Mouse (Mus musculus): ENCODE data around the gene Sh2b2.

The Sh2b2 gene

DNA sequence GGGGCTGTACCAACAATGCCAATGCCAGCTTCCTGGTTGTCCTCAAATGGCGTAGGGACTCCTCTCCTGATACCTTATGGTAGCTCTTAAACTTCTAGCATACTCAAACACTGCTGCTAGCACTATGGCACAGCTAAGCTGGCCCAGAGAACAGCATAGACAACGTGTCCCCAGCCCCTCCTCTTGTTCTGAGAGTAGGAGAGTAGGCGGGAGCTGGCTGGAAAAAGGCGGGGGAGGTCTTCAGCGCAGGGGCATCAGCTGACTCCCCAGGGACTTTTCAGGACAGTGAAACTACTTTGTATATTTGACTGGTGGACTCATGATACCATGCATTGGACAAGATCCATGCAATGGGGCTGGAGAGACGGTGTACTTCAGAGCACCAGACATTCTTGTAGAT, 64.3 kb downstream of the Sh2b2 start:
- DNase-seq (ENCODE audit: low read depth, low spot score), result no peak

DNA sequence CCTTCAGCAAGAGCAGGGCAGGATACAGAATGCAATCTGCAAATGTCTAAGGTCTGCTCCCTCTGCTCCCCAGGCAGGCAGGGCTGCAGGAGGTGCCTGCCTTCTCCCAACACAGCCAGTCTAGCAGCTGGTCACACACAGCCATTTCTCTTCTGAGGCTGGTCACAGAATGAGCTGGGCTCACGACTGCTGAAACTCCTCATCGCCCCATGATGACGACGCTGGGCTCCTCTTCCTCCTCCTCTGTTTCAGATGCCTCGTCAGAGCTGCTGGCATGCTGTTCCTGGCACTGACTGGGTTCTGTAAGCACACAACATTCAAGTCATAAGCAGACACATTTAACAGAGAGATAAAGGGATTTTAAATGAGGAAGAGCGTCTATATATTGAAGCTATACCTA, 65.2 kb downstream of the Sh2b2 start:
- DNase-seq (ENCODE audit: low read depth, low spot score), result no peak

DNA sequence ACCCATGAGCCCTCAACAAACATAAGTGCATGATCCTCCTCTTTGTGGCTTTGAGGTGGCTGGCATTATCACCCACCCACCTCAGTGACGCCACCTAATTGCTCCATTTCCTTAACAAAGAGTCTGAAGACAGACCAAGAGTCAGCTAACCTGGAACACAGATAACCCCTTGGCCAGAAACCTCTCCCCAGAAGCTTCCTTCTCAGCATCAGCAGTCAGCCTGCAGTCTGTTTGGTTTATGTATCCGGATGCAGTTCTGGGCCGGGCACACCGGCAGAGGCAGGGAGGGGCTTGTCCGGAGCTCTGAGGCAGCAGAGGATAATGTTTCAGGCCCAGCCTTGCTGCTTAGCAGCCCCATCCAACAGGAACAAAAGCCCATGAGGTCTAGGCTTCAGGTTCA, 66.8 kb downstream of the Sh2b2 start:
- no peak for DNase-seq (ENCODE audit: low read depth, low spot score)

DNA sequence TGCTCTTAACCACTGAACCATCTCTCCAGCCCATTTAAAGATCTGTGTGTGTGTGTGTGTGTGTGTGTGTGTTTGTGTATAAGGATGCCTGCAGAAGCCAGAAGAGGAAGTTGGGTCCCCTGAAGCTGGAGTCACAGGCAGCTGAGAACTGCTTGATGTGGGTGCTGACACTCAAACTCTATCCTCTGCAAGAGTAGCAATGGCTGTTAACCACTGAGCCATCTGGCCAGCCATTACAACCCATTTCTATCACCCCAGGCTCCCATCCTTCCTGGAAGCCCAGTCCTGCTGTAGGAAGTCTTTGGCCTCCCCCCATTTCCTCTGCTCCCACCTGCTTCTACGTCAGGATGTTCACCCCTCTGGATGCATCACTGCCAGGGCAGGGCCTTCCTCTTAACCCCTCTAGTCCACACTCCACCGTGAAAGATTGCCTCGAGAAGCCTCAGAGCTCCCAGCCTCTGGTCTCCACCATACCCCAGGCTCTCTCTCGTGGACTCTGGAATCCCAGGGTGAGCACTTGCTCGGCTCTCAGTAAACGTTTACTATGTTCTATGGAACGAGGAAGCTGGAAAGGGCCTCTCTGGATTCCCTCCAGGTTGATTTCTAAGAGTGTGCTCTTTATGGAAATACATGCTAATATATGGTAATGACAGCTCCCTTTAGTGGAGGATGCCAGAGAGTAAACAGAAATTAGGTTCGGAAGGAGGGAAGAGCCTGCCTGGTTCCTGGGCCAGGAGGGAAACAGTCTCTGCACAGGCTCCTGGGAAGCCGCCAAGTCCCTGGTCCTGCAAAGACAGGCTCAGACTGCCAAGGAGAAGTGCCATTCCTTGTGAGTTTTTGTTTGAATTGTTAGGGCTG, 72.5 kb downstream of the Sh2b2 start:
- DNase-seq (ENCODE audit: low read depth, low spot score), result no peak

DNA sequence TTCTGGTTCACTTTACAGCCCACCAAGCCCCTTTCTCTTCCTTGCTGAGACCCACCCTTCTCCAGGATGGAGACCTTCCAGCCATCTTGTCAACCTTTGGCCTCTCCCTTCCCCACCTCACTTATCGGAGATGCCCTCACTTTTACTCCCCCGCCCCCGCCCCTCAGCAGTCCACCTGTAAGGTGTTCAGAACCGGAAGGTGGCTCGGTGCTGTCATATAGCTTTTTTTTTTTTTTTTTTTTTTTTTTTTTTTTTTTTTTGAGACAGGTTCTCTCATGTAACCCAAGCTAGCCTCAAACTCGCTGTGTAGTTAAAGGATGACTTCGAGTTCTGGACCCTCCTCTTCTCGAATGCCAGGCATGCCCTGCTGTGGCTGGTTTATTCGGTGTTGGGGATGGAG, 73.4 kb downstream of the Sh2b2 start:
- DNase-seq (ENCODE audit: low read depth, low spot score), result no peak

DNA sequence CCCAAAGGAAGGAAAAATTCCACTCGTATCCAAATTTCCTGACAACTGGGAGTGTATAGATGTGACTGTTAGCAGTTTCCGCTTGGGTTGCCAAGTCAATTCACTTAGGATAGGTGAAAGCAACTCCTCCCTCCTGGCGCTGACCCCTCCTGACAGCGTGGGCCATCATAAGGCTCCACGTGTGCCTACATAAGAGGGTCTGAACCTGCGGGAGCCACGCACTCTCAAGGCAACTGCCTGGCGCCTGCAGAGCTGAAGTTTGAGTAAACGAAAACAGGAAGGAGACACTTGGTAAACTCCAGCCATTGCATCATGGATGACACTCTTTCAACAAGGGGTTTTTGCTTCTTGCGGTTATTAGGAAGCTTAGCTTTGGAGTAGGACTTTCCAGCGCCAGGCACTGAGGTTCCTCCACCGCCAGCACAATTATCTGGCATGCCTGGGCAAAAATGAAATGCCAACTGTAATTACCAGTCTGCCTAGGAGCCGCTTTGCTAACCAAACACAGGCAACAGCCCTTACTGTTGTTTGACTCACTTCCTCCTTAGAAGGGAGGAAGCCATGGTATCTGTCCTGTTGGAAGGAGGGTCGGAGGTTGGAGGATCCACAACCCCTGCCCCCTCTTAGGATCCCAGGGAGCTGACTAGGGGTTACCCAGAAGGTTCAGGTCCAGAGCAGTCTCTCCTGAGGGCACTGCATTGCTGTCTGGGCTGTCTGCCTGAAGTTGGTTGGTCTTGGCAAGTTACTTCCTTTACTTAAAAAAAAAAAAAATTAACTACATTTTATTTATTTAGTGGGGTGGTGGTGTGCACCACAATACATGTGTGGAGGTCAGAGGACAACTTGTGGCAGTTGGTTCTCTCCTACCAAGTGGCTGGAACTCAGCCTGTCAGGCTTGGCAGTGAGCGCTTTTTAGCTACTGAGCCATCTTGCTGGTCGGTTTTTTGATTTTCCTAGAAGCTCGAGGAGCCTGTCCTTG, 74.7 kb downstream of the Sh2b2 start:
- DNase-seq (ENCODE audit: low read depth, low spot score), result no peak

DNA sequence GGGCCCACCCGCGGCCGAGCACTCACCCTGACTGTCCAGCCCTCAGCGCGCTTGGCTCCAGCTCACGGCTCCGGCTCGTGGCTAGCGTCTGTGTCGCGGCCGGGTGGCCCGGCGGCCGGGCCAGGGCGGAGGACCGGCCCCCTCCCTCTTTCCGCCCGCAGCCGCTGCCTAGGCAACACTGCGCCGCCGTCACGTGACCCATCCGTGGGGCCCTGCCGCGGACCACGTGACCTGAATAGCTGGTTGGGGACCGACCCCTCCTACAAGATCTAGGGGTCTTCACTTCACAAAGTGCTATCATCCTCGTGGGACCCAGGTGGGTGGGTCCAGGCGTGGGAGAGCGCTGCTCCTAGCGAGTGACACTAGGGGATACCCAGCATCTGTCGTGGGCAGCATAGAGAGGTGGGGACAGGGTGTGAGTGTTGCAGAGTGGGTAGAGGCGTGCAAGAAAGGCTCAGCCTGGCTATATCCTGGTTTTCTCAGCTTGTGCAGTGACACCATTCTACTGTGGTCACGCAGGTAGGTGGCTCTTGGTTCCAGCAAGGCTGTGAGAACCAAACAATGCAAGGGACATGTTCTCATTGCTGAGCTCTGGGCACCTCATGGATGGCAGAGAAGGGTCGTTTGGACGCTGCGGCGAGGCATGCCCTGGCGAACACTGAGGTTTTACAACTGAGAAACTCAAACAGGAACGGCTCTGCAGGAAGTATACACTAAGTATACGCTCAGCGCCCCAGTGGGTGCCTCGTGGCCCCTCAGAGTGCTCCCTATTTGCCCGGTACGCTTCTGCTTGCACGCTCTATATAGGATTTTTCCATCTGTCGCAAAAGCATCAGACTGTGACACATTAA, 75.6 kb downstream of the Sh2b2 start, which contains the start of gene Orai2:
TSS of gene Orai2 (minus strand) at position 202 of the 851 bp plus-strand sequence.
- peak; percentile 62 for DNase-seq (ENCODE audit: low read depth, low spot score)

DNA sequence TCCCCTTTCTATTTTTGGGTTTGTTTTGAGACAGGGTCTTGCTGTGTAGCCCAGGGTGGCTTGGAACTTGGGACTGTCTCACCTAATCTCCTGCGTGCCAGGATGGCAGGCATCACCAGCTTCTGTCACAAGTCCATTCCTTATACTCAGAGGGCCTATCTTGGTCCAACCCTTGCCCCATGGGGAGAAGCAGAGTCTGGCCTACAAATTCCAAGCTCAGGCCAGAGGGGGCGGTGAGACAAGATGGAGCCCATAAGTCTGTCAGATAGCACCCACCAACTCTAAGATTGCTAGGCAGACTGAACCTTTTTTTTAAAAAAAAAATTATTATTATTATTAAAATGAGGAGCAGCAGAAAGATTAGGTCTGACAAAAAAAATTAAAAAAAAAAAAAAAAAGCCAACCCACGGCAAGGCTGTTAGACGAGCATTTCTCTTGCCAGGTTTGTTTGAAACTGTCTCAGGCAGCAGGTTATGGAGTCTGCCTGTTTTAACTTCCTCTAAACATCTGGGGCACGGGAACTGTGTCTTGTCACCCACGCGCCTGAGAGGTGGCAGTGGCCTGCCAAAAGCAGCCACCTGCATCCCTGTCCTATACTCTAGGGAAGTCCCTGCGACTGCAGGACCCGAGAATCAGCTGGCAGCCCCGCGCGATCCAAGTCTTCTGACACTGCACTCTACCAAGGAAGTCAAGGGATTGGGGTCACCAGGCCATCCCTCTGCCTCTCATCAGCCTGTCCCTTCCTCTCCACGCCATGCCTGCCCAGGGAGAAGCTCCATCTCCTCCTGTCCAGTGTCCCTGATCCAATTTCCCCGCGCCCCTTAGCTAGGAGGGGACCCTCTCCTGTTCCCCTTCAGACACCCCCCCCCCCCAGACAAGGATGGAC, 76.5 kb downstream of the Sh2b2 start:
- no peak for DNase-seq (ENCODE audit: low read depth, low spot score)
